Mouse (Mus musculus) forebrain, postnatal 0 days (tissue): ENCODE measurements around the gene Slc9b1. TPM values are rescaled to one million over a fixed set of nuclear protein-coding genes. Genes with fewer than 3 reads are reported as not detected.

ENCODE experiments used
- ATAC-seq: fragments of 200-750 bp; cut with Nextera tagmentation; 2 replicates; pipeline ENCODE4 v1.8.0; 2017; ENCODE audit warnings: mild to moderate bottlenecking, moderate library complexity
- DNase-seq: peaks from one replicate; pipeline ENCODE4 v3.0.0-alpha.2; 2015
- H3K27ac ChIP-seq: fragments of 300-500 bp; sonication (generic); 2 replicates; pipeline ENCODE4 v1.5.1; 2014; ENCODE audit warnings: low read depth, mild to moderate bottlenecking, antibody characterized with exemption, low read length, moderate library complexity, mixed read lengths
- H3K27me3 ChIP-seq: fragments of 300-500 bp; sonication (generic); 2 replicates; pipeline ENCODE4 v1.6.1; 2014; ENCODE audit warnings: mild to moderate bottlenecking, low read length, mixed read lengths; ENCODE audit not compliant: insufficient read depth
- H3K36me3 ChIP-seq: fragments of 300-500 bp; sonication (generic); 2 replicates; pipeline ENCODE4 v1.6.1; 2014; ENCODE audit warnings: mild to moderate bottlenecking, moderate library complexity; ENCODE audit not compliant: insufficient read depth
- H3K4me1 ChIP-seq: fragments of 300-500 bp; sonication (generic); 2 replicates; pipeline ENCODE4 v1.6.1; 2014; ENCODE audit warnings: antibody characterized with exemption; ENCODE audit not compliant: insufficient read depth
- H3K4me2 ChIP-seq: fragments of 300-500 bp; sonication (generic); 2 replicates; pipeline ENCODE4 v1.6.1; 2014; ENCODE audit warnings: low read depth, mild to moderate bottlenecking, moderate library complexity
- H3K4me3 ChIP-seq: fragments of 300-500 bp; sonication (generic); 2 replicates; pipeline ENCODE4 v1.5.1; 2014; ENCODE audit warnings: low read depth, low read length, mixed read lengths
- H3K9ac ChIP-seq: fragments of 300-500 bp; sonication (generic); 2 replicates; pipeline ENCODE4 v1.6.1; 2014; ENCODE audit warnings: mild to moderate bottlenecking
- H3K9me3 ChIP-seq: fragments of 300-500 bp; sonication (generic); 2 replicates; pipeline ENCODE4 v1.6.1; 2016; ENCODE audit warnings: low read length
- CTCF ChIP-seq: sonication (generic); IDR thresholded peaks from 2 replicates; pipeline ENCODE4 v1.5.1; 2016; ENCODE audit warnings: antibody characterized with exemption, control low read depth, low read depth
- WGBS: fragments of 180-500 bp; shearing (Covaris S2); extraction: QIAGEN DNeasy Blood & Tissue Kit; methylation state at CpG from one replicate; pipeline ENCODE4 v1.1.7; 2014; 5-methylcytosine and 5-hydroxymethylcytosine counted together
- polyA plus RNA-seq: library from polyadenylated mRNA; unstranded; fragments of >200 nt; fragmentation: Nextera tagmentation; extraction: Ambion mirVana; gene quantifications from 2 replicates; pipeline ENCODE4 v1.2.1, GENCODE M21; 2015
- total RNA-seq: library from RNA; depleted of rRNA; stranded (reverse); fragments of >200 nt; gene quantifications from 2 replicates; pipeline ENCODE4 v1.2.3, GENCODE M21; 2014

Slc9b1 gene
- total and polyA plus RNA-seq, 2 experiments from 2014 or later, result not detected

DNA sequence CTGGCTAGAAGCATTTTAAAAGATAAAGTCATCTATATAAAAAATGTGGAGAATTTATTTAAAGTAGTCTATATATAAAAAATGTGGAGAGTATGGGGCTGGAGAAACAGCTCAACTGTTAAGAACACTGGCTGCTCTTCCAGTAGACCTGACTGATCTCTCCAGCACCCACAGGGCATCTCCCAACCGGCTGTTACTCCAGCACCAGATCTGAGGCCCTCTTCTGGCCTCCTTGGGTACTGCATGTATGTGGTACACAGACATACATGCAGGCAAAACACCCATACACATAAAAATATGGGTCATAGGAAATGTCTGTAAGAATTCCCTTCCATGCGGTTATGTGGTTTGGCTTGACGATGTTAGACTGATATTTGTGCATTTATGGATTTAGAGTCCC is 19.3 kb upstream of the Slc9b1 start:
- Histone ChIP-seq H3K27ac (no peak overlapping the region), H3K4me2 (no peak overlapping the region), H3K4me1 (no peaks in the 10 kb centered on the region), H3K27me3 (no peaks in the 10 kb centered on the region), H3K9me3 (no peaks in the 10 kb centered on the region), H3K9ac (no peak overlapping the region), H3K4me3 (no peak overlapping the region), H3K36me3 (no peaks in the 10 kb centered on the region)
- DNase-seq (no peak), ATAC-seq (no peak)
- TF ChIP-seq CTCF, result peak; percentile 50
- 39% methylated on average over 3 of the region's 3 CpGs for WGBS

DNA sequence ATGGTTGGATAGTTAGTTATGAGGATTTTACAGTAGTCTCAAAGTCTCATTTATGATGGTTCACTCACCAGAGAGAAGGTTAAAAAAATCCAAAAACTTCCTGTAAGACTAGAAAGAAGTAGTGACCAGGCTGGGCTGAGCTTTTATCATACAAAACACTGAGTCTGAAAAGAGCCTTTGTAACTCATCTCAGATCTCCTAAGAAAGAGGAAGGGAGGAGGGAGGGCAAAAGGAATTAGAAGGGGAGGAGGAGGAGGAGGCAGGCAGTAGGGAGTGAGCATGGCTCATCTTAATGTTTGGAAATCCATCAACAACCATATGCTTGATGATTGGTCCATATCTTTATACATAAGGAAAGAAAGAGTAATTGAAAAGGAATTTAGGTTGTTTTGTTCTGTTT is 15.1 kb upstream of the Slc9b1 start:
- H3K27me3 ChIP-seq, result no peaks in the 10 kb centered on the region
- H3K4me1 ChIP-seq, result no peaks in the 10 kb centered on the region
- no peak overlapping the region for H3K9ac ChIP-seq
- no peaks in the 10 kb centered on the region for H3K36me3 ChIP-seq
- no peak overlapping the region for H3K4me2 ChIP-seq
- ATAC-seq (no peak), DNase-seq (no peak)
- no peak overlapping the region for H3K27ac ChIP-seq
- no peak for TF ChIP-seq CTCF
- H3K9me3 ChIP-seq, result no peaks in the 10 kb centered on the region
- no peak overlapping the region for H3K4me3 ChIP-seq

DNA sequence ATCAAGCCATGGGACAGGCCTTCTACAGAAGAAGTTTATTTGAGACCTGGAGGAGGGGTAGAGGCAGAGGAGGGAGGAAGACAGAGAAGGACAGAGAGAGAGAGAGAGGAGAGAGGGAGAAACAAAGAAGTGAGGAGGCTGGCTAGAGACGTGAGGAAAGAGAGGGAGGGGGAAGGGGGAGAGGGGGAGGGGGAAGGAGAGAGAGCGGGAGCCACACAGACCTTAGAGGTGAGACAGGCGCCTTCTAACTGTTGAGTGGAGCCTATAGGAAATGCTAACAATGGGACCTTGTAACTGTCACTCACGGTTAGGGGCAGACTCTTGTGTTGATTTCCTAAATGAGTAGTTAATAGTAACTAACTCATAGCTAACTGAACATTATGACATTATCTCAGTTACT is 14.1 kb upstream of the Slc9b1 start:
- DNase-seq, result no peak
- TF ChIP-seq CTCF, result no peak
- Histone ChIP-seq H3K4me3 (no peak overlapping the region), H3K4me2 (no peak overlapping the region), H3K9me3 (no peaks in the 10 kb centered on the region), H3K9ac (no peak overlapping the region), H3K27me3 (no peaks in the 10 kb centered on the region), H3K27ac (no peak overlapping the region), H3K36me3 (no peaks in the 10 kb centered on the region), H3K4me1 (no peaks in the 10 kb centered on the region)
- no peak for ATAC-seq
- 46% methylated on average over 4 of the region's 4 CpGs for WGBS

DNA sequence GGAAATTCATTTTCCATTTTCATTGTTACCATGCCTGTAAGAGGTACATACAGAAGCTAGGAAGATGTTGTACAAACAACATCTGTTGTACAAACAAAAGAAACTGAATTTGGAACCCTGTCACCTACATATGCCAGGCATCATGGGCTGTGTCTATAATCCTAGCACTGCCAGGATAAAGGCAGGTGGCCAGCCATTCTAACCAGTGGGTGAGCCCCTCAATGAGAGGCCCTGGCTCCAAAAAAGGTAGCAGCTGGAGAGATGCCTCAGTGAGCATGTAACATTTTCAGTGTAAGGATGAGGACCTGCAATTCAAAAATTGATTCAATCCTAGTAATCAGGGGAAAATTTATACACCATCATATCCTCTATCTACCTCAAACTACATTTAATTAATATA is 1.2 kb downstream of the Slc9b1 start:
- no peak overlapping the region for H3K4me2 ChIP-seq
- H3K27ac ChIP-seq, result no peak overlapping the region
- TF ChIP-seq CTCF, result no peak
- no peaks in the 10 kb centered on the region for H3K27me3 ChIP-seq
- H3K9me3 ChIP-seq, result no peaks in the 10 kb centered on the region
- H3K36me3 ChIP-seq, result no peaks in the 10 kb centered on the region
- H3K4me3 ChIP-seq, result no peak overlapping the region
- no peak overlapping the region for H3K9ac ChIP-seq
- ATAC-seq (no peak), DNase-seq (no peak)
- H3K4me1 ChIP-seq, result no peaks in the 10 kb centered on the region

DNA sequence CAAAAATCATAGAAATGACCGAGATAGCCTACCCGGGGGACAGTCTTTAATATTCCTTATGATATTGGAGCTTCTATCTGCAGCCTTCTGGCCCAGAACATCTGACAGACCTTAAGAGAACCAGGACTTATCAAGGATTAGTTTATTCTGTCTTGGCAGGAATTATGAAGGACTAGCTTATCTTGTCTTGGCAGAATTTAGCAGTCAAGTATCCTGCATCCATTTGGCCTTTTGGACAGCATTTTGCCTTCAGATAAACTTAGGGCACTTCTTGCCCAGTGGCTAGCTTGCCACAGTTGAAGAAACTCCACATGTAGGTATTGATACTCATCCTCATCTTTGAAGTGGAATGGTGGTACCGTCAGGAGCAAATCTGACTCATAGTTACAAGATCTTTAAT is 4.0 kb downstream of the Slc9b1 start:
- no peaks in the 10 kb centered on the region for H3K4me1 ChIP-seq
- no peaks in the 10 kb centered on the region for H3K27me3 ChIP-seq
- no peak overlapping the region for H3K9ac ChIP-seq
- TF ChIP-seq CTCF, result no peak
- no peak overlapping the region for H3K27ac ChIP-seq
- no peak for DNase-seq
- H3K4me3 ChIP-seq, result no peak overlapping the region
- no peaks in the 10 kb centered on the region for H3K9me3 ChIP-seq
- H3K4me2 ChIP-seq, result no peak overlapping the region
- no peak for ATAC-seq
- WGBS, result 96% methylated on average over 3 of the region's 3 CpGs
- H3K36me3 ChIP-seq, result no peaks in the 10 kb centered on the region

DNA sequence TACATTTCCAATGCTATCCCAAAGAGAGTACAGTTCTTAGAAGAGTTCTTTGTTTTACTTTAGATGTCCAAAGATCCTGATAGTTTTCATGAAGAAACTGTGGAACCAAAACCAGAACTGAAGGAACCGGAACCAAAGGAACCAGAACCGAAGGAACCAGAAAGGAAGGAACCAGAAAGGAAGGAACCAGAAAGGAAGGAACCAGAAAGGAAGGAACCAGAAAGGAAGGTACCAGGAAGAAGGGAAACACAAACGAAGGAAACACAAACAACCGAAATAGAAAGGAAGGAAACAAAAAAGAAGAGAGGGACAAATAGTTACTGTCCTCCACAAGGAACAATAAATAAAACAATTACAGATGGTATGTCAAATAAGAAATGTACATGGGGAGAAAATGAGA is 9.6 kb downstream of the Slc9b1 start:
- Histone ChIP-seq H3K27ac (no peak overlapping the region), H3K4me1 (no peaks in the 10 kb centered on the region), H3K36me3 (no peaks in the 10 kb centered on the region), H3K4me2 (no peak overlapping the region), H3K4me3 (no peak overlapping the region), H3K27me3 (no peaks in the 10 kb centered on the region), H3K9me3 (no peaks in the 10 kb centered on the region), H3K9ac (no peak overlapping the region)
- DNase-seq (no peak), ATAC-seq (no peak)
- no peak for TF ChIP-seq CTCF
- WGBS, result 93% methylated on average over 4 of the region's 4 CpGs

DNA sequence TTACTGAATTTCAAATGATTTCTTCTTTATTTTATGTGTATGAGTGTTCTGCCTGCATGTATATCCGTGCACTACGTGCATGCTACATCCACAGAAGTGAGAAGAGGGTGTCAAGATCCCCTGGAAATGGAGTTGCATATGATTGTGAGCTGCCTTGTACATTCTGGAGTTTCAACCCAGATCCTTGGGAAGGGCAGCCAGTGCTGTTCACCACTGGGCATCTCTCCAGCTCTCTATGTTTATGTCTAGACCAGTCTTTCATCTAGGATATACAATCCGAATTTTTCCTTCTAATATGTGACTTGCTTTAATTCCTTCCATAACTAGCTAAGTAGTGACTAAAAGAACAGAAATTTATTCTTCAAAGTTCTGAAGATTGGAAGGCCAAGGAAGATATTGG is 28.0 kb downstream of the Slc9b1 start:
- Histone ChIP-seq H3K4me1 (no peaks in the 10 kb centered on the region), H3K9ac (no peak overlapping the region), H3K4me2 (no peak overlapping the region), H3K4me3 (no peak overlapping the region), H3K27me3 (no peaks in the 10 kb centered on the region), H3K36me3 (no peaks in the 10 kb centered on the region), H3K9me3 (no peaks in the 10 kb centered on the region), H3K27ac (no peak overlapping the region)
- no peak for TF ChIP-seq CTCF
- WGBS, result 74% methylated on average over 3 of the region's 3 CpGs
- ATAC-seq (no peak), DNase-seq (no peak)

DNA sequence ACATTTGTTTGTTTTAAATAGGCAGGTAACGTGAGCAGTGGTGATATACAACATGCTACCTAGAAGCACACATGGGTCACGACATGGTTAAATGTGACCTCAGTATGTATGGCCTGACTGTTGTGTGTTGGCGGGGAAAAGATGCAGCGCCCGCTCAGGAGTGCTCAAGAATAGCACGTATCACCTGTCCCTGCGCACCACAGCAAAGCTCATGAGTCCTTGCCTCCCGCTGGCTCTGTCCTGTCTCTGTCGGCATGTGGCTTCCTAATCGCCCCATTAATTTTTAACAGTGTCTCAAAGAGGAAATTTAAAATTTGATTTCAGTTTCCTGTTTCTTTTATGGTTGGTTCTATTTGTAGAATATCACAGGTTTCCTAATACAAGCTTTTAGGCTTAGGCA is 29.6 kb downstream of the Slc9b1 start:
- no peak overlapping the region for H3K9ac ChIP-seq
- no peaks in the 10 kb centered on the region for H3K4me1 ChIP-seq
- WGBS, result 87% methylated on average over 10 of the region's 10 CpGs
- H3K9me3 ChIP-seq, result no peaks in the 10 kb centered on the region
- H3K27ac ChIP-seq, result no peak overlapping the region
- DNase-seq (no peak), ATAC-seq (no peak)
- no peak overlapping the region for H3K4me3 ChIP-seq
- H3K4me2 ChIP-seq, result no peak overlapping the region
- H3K27me3 ChIP-seq, result no peaks in the 10 kb centered on the region
- TF ChIP-seq CTCF, result no peak
- no peaks in the 10 kb centered on the region for H3K36me3 ChIP-seq
